Mouse (Mus musculus): ENCODE measurements around the gene D6Wsu163e.
A peak's percentile ranks its signal among the peaks of the same experiment; 100 is the strongest.

D6Wsu163e gene

DNA sequence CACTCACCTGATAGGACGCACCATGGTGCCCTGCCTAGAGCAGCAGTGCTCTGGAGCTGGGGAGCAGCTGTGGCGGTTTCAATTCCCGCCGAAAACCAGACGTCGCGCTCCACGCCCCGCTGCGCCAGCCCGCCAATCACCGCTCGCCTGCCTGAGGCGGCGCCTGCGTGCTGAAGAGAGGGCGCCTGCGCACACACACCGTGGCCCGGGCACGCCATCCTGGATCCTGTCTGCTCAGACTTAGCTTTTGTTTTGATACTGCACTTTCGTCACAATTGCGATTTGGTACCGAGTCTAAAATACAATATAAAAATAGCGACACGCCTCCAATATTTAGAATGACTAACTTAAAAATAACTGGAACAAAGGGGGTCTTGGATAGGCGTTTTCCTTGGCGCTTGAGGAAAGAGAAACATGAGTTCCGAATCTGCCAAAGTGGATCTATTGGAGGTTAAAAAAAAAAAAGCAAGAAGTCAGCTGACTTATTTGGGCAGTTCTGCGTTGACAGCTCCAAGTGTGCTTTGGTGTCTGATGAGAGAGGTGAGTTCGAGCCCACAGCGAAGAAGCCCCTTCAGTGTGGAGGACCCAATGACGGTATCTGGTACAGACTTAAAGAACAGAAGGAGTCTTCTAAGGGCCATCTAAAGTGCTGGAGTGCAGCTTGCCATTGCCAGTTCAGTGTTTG is at the start of gene D6Wsu163e, which contains the start of gene Rad51ap1:
Gene D6Wsu163e (plus strand): TSS at position 476 of the 685 bp plus-strand sequence.
Gene Rad51ap1 (minus strand): TSS at position 101 of the 685 bp plus-strand sequence.
- peak; percentile 83 to 94 for DNase-seq (ENCODE audit: low spot score in 2 of 2)

DNA sequence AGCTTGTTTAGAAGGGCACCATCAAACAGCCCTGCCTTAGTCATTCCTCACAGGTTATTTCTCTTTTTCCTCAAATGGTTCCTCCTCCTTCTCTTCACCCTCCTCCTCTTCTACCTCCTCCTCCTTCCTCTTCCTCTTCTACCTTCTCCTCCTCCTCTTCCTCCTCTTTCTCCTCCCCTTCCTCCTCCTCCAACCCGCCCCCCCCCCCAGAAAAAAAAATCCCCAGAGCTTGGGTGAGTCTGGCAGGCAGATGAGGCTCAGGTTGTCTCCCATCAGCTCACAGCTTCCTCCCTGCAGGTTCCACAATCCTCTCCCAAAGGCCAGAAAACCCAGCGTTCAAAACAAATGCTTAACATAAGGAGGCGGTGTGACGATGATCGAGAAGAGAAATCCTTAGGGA is 32.4 kb upstream of the D6Wsu163e start:
- no peak for DNase-seq (ENCODE audit: low spot score in 2 of 2)

DNA sequence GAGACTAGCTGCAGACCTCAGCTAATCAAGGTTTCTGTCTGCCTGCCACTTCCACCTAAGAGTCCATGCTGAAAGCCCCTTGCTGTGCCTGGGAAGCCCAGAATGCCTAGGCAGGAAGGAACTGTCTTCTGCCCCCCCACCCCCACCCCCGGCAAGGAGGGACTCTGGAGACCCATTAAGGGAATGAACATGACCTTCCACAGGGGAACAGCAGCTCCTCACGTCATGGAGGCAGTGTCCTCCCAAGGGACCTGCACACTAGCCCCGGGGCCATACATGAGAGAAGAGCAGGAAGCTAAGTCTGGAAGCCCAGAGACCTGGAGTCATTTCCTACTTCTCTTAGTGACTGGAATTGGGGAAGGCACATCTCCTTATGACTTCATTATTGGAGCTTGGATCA is 31.9 kb upstream of the D6Wsu163e start:
- no peak for DNase-seq (ENCODE audit: low spot score in 2 of 2)

DNA sequence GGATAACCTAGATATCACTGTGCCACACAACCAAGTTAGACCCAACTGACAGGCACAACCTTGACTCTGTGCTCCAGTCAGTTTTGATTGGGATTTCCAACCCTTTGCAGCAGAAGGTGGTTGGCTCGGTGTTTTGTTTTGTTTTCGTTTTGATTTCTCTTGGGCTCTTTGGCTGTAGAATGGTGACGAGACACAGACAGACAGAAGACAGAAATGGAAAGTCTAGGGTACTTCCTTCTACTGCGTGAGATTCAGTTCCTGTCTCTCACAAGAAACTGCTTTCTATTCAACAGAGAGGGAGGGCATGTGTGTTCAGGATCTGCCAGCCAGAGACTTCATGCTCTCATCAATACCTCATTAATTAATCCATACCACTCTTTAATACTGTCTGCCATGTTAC is 29.0 kb upstream of the D6Wsu163e start:
- no peak for DNase-seq (ENCODE audit: low spot score in 2 of 2)

DNA sequence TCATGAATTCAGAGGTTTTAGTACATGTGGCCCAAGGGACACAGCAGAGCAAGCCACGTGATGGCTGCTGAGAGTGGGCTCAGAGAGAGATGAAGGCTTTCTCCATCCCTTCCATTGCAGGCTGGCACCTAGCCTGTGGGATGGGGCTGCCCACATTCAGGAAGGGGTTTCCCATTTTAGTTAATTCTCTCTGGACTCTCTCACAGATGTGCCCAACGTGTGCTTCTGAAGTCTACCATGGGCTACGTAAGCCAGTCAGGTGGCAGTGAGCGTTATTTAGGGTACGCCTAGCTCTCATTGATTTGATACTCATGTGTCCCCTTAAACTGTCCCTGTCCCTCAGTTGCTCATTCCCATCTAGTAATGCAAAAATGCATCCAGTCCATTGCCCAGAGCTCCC is 24.8 kb upstream of the D6Wsu163e start:
- DNase-seq (ENCODE audit: low spot score in 2 of 2), result no peak

DNA sequence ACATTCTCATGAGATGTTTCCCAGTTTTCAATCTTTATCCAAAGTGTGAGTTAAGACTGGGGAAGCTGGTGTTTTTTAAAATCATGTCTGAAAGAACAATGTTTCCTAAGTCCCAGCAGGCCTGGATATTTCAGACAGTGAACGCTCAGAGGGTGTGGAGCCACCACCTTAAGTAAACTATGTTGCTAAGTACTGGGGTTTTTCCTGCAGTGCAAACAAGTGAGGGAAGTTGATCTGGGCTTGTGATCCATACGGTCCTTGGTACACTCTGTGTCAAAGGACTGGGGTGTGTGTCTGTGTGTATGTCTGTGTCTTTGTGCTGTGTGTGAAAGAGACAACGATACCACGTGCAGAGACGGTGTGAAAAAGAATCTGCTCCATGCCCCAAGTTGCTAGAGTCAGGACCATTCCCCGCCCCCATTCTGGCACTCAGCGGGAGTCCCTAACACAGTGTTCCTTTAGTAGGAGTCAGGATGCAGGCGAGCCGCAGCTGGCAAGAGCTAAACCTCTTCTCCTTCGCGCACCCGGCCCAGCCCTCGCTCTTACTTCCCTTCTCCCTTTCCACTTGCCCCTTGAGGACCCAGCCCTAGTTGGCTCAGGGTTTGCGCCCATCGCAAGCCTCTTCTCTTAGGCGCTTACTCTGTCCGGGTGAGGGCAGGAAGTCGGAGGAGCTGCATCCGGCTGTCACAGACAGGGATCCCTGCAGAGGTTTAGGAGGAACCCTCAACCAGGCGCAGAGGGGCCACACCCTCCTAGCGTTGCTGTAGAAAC is 18.5 kb upstream of the D6Wsu163e start, which contains the start of gene Dyrk4:
Gene Dyrk4 (minus strand): TSS at position 729 of the 771 bp plus-strand sequence.
- DNase-seq (ENCODE audit: low spot score in 2 of 2), result no peak

DNA sequence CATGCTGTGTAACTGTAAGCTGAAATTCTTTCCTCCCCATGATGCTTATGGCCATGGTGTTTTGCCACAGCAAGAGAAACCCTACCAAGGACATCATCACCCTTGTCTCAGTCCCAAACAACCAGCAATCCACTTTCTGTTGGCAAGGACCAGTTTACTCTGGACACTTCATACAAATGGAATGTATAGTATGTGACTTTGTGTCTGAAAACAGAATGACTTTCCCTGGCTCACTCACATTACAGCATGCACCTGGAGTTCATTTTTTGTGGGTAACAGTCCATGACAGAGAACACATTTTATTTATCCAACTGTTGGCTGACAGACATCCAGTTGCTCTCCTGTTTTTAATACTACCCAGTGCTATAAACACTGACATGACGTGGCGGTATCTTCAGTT is 6.9 kb upstream of the D6Wsu163e start:
- DNase-seq (ENCODE audit: low spot score in 2 of 2), result no peak

DNA sequence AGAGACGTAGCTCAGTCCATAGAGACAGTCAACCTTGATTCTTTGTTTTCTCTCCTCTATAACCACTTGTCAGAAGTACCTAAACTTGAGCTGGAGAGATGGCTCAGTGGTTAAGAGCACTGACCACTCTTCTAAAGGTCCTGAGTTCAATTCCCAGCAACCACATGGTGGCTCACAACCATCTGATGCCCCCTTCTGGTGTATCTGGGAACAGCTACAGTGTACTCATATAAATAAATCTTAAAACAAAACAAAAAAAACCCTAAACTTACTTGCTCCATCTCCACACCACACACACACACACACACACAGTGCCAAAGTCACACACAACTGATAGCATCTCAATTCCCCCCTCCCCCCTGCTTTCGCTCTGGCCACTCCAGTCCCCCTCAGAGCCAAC is 1.7 kb upstream of the D6Wsu163e start:
- DNase-seq (ENCODE audit: low spot score in 2 of 2), result no peak

DNA sequence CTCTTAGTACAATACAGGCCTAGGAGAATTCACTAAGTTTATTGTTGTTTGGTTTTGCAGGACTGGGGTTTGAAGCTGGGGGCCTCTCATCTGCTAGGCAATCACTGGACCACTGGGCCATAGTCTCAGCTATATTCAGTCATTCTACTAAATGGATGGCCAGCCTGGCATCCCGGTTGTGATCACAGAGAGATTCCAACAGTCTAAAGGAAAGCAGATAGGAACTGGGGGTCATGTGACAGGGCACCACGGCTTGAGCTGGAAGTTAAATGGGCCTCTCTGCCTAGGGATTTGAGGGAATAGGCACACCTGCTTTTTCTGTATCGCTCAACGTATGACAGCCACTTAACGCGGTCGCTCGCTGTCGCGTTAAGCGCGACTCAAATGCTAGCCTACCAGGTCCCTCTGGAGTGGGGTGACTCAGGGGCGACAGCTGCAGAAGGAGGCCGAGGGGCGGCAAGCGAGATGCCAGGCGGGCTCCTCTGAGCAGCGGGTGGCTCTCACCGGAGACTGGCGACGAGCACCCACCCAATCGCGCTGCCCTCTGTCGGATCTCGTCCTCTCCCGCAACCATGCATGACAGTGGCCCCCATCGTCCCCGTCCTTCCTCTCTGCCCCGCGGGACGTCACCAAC is 792 bp upstream of the D6Wsu163e start:
- no peak for DNase-seq (ENCODE audit: low spot score in 2 of 2)

DNA sequence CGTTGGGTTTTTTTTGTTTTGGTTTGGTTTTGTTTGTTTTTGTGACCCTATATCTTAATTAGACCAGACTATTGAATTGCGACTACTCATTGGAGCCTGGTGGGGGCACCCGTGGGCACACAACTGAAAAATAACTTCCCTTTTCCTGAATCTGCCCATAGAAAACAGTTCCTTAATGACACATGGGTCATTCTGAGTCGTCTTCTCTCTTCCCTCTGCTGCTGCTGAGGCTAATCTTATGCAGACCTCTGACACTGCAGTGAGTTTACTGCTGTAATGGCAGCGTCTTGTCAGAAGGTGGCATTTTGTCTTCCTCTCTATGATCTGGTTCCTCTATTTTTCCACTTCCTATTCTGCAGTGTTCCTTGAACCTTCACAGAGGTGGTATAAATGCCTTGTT is 689 bp downstream of the D6Wsu163e start:
- no peak for DNase-seq (ENCODE audit: low spot score in 2 of 2)

DNA sequence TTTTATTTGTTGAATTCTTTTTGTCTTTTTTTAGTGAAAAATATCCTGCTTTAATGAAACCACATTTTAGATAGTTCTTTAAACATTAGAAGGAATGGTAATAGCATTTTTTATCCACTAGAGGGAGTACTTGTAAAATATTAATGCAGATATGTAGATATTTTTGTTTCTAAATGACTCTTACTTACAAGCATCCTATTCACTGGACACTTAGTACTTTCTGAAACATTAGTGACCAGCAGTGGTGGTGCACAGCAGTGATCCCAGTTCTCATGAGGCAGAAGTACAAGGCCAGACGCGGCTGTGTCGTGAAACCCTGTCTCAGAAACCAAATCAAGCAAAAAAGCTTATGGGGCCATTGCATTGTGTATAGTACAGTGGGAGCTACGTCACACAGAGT is 8.6 kb downstream of the D6Wsu163e start:
- DNase-seq (ENCODE audit: low spot score in 2 of 2), result no peak

DNA sequence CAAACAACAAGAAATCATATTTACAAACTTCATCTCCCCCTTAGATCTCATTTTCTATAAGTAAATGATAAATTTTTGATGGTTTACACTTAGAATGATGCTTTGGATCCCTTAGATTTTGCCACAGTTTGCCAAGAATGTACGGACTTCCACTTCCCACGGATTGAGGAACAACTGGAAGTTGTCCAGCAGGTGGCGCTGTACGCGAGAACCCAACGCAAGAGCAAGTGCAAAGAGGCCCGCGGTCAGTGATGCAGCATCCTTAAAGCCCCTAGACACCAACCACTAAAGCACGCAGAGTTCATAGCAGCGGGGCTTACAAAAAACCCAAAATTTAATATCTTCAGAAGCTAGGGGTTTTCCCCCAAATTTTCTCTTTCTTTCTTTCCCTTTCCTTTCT is 16.0 kb downstream of the D6Wsu163e start:
- DNase-seq (ENCODE audit: low spot score in 2 of 2), result peak; percentile 61 to 70

DNA sequence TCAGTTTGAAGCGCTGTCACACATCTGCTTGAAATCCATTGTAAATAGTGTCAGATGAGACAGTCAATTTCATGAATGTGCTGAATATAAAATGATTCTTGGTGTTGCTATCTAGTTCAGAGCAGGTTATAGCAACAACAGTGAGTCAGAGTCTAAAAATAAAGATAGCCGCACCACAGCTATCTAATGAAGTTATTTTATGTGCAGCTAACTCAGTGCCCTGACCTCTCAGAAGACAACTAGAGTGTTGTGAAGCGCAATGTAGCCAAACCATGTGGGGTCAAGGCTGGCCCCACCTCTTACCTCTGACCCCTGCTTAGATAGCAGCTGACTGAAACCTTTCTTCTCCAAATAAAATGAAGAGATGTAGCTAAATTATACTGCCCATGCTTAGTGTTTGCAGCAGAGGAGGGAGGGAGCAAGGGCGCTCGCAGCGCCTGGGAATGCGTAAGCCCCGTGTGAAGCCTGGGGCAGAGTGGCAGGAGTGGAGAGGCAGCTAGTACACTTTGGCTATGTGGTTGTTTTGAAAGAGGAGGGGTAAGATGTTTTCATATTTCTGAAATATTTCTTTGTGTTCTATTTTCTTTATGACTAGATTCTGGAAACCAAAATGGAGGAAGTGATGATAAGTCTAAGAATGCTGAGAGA is 21.7 kb downstream of the D6Wsu163e start:
- DNase-seq (ENCODE audit: low spot score in 2 of 2), result no peak

DNA sequence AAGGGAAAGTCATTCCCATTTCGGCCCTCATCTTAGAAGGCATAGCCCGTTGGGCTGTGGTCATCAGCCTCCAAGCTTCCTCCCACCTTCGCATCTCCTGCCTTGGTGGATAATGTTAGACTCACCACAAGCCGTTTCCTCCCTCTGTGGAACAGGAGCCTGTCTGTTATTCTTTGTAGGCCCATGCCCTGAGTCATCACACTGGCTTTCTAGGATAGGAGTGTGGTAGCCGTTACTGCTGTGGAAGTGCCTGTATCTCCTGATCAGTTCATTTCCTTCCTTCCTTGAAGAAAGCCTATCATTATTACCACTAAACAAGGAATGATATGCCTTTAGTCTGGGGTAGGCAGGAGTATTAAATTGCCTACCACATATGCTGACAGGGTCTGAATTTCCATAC is 22.9 kb downstream of the D6Wsu163e start:
- no peak for DNase-seq (ENCODE audit: low spot score in 2 of 2)

DNA sequence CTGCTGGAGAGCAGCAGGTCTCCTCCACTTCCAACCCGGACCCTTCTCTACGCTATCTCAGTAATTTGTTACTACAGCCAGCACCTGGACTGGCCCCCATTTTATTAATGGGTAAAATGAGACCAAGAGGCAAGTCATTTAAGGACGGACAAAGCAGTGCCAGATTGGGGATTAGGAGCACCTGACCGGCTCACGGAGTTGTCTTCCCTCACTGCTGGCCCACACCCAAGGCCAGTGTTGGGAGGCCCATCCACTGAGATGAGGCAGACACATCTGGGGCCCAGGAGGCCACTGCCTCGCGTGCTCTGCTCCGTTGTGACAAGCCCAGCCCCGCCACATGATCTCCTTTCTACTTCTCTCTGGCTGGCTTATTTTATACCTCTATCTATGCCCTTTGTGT is 23.7 kb downstream of the D6Wsu163e start:
- no peak for DNase-seq (ENCODE audit: low spot score in 2 of 2)

DNA sequence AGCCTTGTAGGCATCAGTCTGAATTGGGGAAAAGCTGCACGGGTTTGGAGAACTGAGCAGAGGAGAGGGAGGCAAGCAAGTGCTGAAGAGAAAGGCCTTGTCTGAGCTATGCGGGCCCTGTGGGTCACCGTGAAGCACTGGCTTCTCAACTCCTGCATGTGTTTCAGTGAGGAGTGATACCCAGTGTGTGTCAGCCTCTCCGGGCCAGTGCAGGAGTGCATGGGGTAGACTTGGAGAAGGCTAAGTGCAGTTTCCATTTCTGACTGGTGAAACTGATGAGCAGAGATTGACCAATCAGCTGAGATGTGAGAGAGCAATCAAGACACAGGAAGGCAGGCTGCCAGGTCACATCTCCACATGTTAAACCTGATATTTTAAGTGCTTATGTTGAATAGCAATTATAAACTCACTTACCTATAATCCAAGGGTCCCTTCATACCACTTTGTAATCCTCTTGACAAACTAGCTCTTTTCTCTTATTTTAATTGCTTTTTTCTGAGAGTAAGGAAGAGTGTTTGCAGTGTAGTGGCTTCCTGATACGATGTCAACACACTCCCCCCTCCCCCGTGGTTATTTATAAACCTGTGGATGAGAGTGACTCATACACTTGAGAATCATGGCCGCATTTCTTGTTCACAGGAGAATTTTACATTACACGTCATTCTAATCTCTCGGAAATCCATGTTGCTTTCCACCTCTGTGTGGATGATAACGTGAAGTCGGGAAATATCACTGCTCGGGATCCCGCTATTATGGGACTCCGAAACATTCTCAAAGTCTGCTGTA is 26.7 kb downstream of the D6Wsu163e start:
- DNase-seq (ENCODE audit: low spot score in 2 of 2), result no peak

DNA sequence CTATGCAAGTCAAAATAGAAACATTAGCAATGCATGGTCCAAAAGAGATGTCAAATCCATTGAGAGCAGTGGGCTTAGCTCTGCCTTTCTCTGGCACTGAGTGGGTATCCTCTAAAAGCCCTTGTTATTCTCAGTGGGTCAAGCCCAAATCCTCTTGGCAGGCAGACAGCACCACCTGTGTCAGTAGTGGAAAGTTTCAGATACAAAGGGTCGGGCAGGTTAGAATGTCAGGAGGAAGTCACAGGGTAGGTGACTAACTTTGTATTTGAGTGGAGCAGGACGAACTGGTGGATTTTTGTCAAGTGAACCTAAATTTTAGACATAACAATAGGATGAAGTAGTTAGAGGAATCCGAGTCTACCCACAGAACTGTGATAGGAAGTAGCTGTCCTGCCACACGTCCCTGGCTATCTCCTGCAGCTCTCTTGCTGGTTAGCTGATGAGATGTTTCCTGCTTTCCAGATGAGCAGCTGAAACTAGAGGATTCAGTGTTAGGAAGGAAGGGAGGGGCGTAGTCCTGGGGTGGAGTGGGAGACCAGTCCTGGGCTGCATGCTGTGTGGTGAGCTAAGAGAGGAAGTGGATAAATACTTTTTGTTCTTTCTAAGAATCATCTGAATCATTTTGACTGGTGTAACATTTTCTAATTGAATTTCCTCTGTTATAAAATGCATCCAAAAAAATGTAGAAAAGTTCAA is 41.9 kb downstream of the D6Wsu163e start:
- DNase-seq (ENCODE audit: low spot score in 2 of 2), result no peak

DNA sequence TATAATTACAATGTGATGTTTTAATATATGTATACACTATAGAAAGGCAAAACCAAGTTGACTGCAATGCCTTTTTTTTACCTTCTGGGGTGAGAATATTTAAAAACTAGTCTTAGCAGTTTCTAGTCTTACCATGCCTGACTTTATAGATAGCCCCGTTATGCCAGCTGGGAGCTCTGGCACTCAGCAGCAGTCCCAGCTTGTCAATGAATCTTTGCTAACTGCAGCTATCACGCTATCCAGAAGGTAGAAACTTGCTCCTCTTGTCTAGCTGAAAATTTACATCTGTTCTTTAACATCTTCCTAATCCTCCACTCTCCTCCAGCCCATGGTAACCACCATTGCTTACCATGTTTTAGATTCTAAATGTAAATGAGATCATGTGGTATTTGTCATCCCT is 53.9 kb downstream of the D6Wsu163e start:
- no peak for DNase-seq (ENCODE audit: low spot score in 2 of 2)

DNA sequence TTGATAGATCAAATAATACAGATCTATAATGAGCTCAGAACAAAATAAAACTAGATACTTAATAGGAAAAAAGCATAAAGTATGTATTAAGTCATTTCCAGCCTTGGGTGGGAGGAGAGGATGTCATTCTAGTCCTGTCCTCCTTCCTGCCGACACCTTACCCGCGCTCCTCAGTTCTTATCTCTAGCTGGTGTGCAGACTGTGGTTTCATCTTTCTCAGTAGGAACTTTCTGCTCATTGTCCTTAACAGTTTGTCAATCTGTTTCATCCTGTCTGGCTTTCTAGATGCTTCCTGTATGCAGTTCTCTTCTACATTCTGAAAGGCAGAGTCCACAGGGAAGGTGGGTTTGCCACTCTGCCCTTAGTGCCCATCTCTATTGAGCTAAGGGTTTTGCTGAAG is 55.7 kb downstream of the D6Wsu163e start:
- no peak for DNase-seq (ENCODE audit: low spot score in 2 of 2)

DNA sequence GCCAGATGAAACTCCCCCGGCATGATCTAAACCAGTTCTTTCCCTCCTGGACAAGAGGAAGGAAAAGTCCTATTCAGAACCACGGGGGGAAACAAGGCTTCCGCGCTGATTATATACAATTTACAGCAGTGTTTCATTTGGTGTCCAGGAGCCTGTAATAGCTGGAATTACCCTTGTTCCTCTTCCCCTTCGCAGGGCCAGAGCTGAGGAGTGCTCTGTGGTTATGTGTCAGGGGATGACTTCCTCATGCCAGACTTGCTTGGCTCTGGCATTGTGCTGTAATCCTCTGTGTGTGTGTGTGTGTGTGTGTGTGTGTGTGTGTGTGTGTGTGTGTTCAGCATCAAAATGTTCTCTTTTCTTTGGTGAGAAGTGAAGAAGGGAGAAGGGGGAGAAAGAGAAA is 56.6 kb downstream of the D6Wsu163e start:
- DNase-seq (ENCODE audit: low spot score in 2 of 2), result no peak

DNA sequence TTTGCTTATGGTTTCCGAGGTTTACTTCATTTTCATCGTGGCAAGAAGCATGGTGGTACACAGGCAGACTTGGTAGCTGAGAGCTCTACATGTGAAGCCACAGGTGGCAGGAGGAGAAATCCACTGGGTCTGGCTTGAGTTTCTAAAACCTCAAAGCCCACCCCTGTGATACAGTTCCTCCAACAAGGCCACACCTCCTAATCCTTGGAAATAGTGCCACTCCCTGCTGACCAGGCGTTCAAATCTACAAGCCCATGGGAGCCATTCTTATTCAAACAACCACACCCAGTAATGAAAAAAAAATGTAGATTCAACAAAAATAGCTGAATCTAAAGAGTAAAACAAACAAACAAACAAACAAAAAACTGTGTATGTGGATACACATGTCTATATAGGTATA is 65.9 kb downstream of the D6Wsu163e start:
- DNase-seq (ENCODE audit: low spot score in 2 of 2), result no peak

Measured in frontal cortex, postnatal 25 days (tissue).